ENCODE assay signal across 14 mouse cellular contexts in the genomic region with DNA sequence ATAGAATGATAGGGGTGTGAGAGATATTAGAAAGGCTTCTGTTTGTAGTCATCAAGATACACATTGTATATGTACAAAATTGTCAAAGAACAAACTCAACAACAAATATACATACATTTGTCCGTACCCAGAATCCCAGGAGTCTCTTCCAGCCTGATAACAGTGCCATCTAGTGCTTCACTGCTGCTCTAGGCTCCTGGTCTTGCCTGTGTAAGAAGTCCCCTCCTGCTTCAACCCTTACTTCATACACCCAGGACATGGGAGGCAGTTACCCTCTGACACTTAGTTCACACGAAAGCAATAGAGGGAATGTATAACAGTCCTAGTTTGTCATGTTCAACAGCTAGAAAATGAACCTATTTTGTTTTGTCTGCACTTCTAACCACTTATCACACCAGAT.
A peak's percentile ranks its signal among the peaks of the same experiment; 100 is the strongest.
DNase-seq lines count a peak whose midpoint lies in the region; ATAC-seq and TF ChIP-seq lines count a peak whose summit lies in the region.
"Had no signal": no experiment of that assay in that cellular context is flagged by ENCODE, and none has a peak within 500 bp of the region (broad histone marks: within the 10 kb centered on the region; RNA-seq: fewer than 3 reads in every experiment).

No protein-coding gene starts in this region.

- no peak overlapping the region for H3K27ac ChIP-seq in forebrain, postnatal 0 days (ENCODE audit: low read depth, low read length)
- H3K27ac ChIP-seq in forebrain, embryonic 12.5 days = no peak overlapping the region
- H3K27ac ChIP-seq in limb, embryonic 12.5 days = no peak overlapping the region
- H3K27ac ChIP-seq in limb, embryonic 10.5 days = no peak overlapping the region
- H3K27ac ChIP-seq in ES-Bruce4 (ENCODE audit: insufficient read depth, low read length) = no peak overlapping the region
- peak overlapping the region; percentile 31; the same call in 1 of the 2 replicates for H3K27ac ChIP-seq in kidney, postnatal 0 days
- H3K27ac ChIP-seq: heart, embryonic 15.5 days; macrophage; stomach, embryonic 15.5 days had no signal

- no peak overlapping the region for H3K4me3 ChIP-seq in forebrain, postnatal 0 days (ENCODE audit: low read depth, low read length)
- H3K4me3 ChIP-seq in forebrain, embryonic 12.5 days (replicated peaks) = no peak overlapping the region
- no peak overlapping the region for H3K4me3 ChIP-seq in limb, embryonic 12.5 days (replicated peaks)
- H3K4me3 ChIP-seq in limb, embryonic 10.5 days = no peak overlapping the region
- H3K4me3 ChIP-seq in ES-Bruce4 (ENCODE audit: low read depth, low read length) = no peak overlapping the region
- H3K4me3 ChIP-seq in kidney, postnatal 0 days (replicated peaks; ENCODE audit: low read depth, low read length) = no peak overlapping the region
- H3K4me3 ChIP-seq: heart, embryonic 15.5 days; myocyte; stomach, embryonic 15.5 days had no signal

- H3K4me1 ChIP-seq in forebrain, postnatal 0 days (ENCODE audit: insufficient read depth) = no peaks in the 10 kb centered on the region
- no peaks in the 10 kb centered on the region for H3K4me1 ChIP-seq in forebrain, embryonic 12.5 days
- no peaks in the 10 kb centered on the region for H3K4me1 ChIP-seq in limb, embryonic 12.5 days (replicated peaks)
- peaks cover 3% of the 10 kb centered on the region; the same call in 1 of the 2 replicates for H3K4me1 ChIP-seq in limb, embryonic 10.5 days
- H3K4me1 ChIP-seq in ES-Bruce4 (ENCODE audit: control insufficient read depth, insufficient read depth, low read length) = no peaks in the 10 kb centered on the region
- no peaks in the 10 kb centered on the region for H3K4me1 ChIP-seq in kidney, postnatal 0 days (replicated peaks; ENCODE audit: insufficient read depth, low read length)
- H3K4me1 ChIP-seq: heart, embryonic 15.5 days; stomach, embryonic 15.5 days had no signal

- H3K36me3 ChIP-seq in forebrain, postnatal 0 days (ENCODE audit: insufficient read depth) = peaks cover 22% of the 10 kb centered on the region
- peaks cover 4% of the 10 kb centered on the region; the same call in 1 of the 2 replicates for H3K36me3 ChIP-seq in forebrain, embryonic 12.5 days (replicated peaks)
- peaks cover 6% of the 10 kb centered on the region for H3K36me3 ChIP-seq in limb, embryonic 12.5 days
- no peaks in the 10 kb centered on the region for H3K36me3 ChIP-seq in limb, embryonic 10.5 days
- H3K36me3 ChIP-seq in ES-Bruce4 (ENCODE audit: control insufficient read depth, insufficient read depth, low read length, poor library complexity, severe bottlenecking) = no peaks in the 10 kb centered on the region
- H3K36me3 ChIP-seq in kidney, postnatal 0 days (ENCODE audit: insufficient read depth, low read length) = no peaks in the 10 kb centered on the region
- H3K36me3 ChIP-seq: heart, embryonic 15.5 days; stomach, embryonic 15.5 days had no signal

- H3K9ac ChIP-seq in forebrain, postnatal 0 days = no peak overlapping the region
- no peak overlapping the region for H3K9ac ChIP-seq in forebrain, embryonic 12.5 days
- H3K9ac ChIP-seq in limb, embryonic 12.5 days (replicated peaks) = no peak overlapping the region
- H3K9ac ChIP-seq in ES-Bruce4 (ENCODE audit: low read depth, poor library complexity, severe bottlenecking) = no peak overlapping the region
- H3K9ac ChIP-seq in kidney, postnatal 0 days (ENCODE audit: low read depth, low read length) = no peak overlapping the region
- H3K9ac ChIP-seq: heart, embryonic 15.5 days; stomach, embryonic 15.5 days had no signal

- no peaks in the 10 kb centered on the region for H3K9me3 ChIP-seq in forebrain, postnatal 0 days (ENCODE audit: low read length)
- H3K9me3 ChIP-seq in forebrain, embryonic 12.5 days = no peaks in the 10 kb centered on the region
- H3K9me3 ChIP-seq in limb, embryonic 12.5 days = no peaks in the 10 kb centered on the region
- H3K9me3 ChIP-seq in limb, embryonic 10.5 days (replicated peaks) = no peaks in the 10 kb centered on the region
- H3K9me3 ChIP-seq in ES-Bruce4 (replicated peaks; ENCODE audit: control insufficient read depth, insufficient read depth, low read length, poor library complexity, severe bottlenecking) = no peaks in the 10 kb centered on the region
- no peaks in the 10 kb centered on the region for H3K9me3 ChIP-seq in kidney, postnatal 0 days (replicated peaks; ENCODE audit: low read length)
- H3K9me3 ChIP-seq: heart, embryonic 15.5 days; stomach, embryonic 15.5 days had no signal

- no peaks in the 10 kb centered on the region for H3K27me3 ChIP-seq in forebrain, postnatal 0 days (ENCODE audit: insufficient read depth, low read length)
- no peaks in the 10 kb centered on the region for H3K27me3 ChIP-seq in forebrain, embryonic 12.5 days
- no peaks in the 10 kb centered on the region for H3K27me3 ChIP-seq in limb, embryonic 12.5 days
- H3K27me3 ChIP-seq in limb, embryonic 10.5 days (ENCODE audit: low read depth, poor library complexity, severe bottlenecking) = no peaks in the 10 kb centered on the region
- no peaks in the 10 kb centered on the region for H3K27me3 ChIP-seq in ES-Bruce4 (ENCODE audit: control insufficient read depth, insufficient read depth, low read length, poor library complexity, severe bottlenecking)
- no peaks in the 10 kb centered on the region for H3K27me3 ChIP-seq in kidney, postnatal 0 days (ENCODE audit: insufficient read depth, low read length)
- H3K27me3 ChIP-seq: heart, embryonic 15.5 days; stomach, embryonic 15.5 days had no signal

- no peak for TF ChIP-seq POLR2A in ES-Bruce4 (IDR thresholded peaks at IDR 0.05; ENCODE audit: insufficient read depth, low read length)

- peak; percentile 59 for TF ChIP-seq CTCF in forebrain, postnatal 0 days (IDR thresholded peaks at IDR 0.05; ENCODE audit: low read depth)
- peak; percentile 24 for TF ChIP-seq CTCF in ES-Bruce4 (IDR thresholded peaks at IDR 0.05; ENCODE audit: low read depth, low read length)
- peak; percentile 55 for TF ChIP-seq CTCF in kidney, postnatal 0 days (IDR thresholded peaks at IDR 0.05; ENCODE audit: low read depth)

- DNase-seq in forebrain, postnatal 0 days = no peak
- DNase-seq in limb, embryonic 10.5 days (ENCODE audit: low spot score) = no peak
- DNase-seq in kidney, postnatal 0 days (ENCODE audit: low spot score) = peak; percentile 53
- no peak for DNase-seq in ovary, postnatal 36 days (ENCODE audit: low spot score)
- DNase-seq in layer of hippocampus, adult 8-10 months (ENCODE audit: low spot score in 2 of 2) = no peak
- DNase-seq: cerebellum, adult 11-12 months had no signal

- no peak for TF ChIP-seq EP300 in ES-Bruce4 (IDR thresholded peaks at IDR 0.05; ENCODE audit: insufficient read depth, low read depth, low read length)

- no peak for ATAC-seq in forebrain, postnatal 0 days
- ATAC-seq in forebrain, embryonic 12.5 days (ENCODE audit: low FRiP score) = no peak
- ATAC-seq in limb, embryonic 12.5 days (ENCODE audit: insufficient number of reproducible peaks, insufficient read depth, low FRiP score, low TSS enrichment, low read depth) = 0 out of 2 replicates have a peak, but pooled peaks have one; percentile 40
- ATAC-seq in kidney, postnatal 0 days (replicated peaks; ENCODE audit: low FRiP score, low read depth) = no peak
- ATAC-seq: inflammation-experienced regulatory T-cells, adult 6 months had no signal

- no peak overlapping the region for H3K4me2 ChIP-seq in forebrain, postnatal 0 days (ENCODE audit: low read depth)
- H3K4me2 ChIP-seq in forebrain, embryonic 12.5 days = no peak overlapping the region
- no peak overlapping the region for H3K4me2 ChIP-seq in limb, embryonic 12.5 days
- H3K4me2 ChIP-seq in kidney, postnatal 0 days (ENCODE audit: low read length) = no peak overlapping the region
- H3K4me2 ChIP-seq: heart, embryonic 15.5 days; stomach, embryonic 15.5 days had no signal

- 74% methylated on average over 2 of the region's 2 CpGs for WGBS in forebrain, postnatal 0 days
- 82% methylated on average over 2 of the region's 2 CpGs for WGBS in forebrain, embryonic 12.5 days
- WGBS in limb, embryonic 12.5 days = 80% methylated on average over 2 of the region's 2 CpGs
- WGBS in limb, embryonic 10.5 days = 85% methylated on average over 2 of the region's 2 CpGs
- WGBS in kidney, postnatal 0 days = 56% methylated on average over 2 of the region's 2 CpGs
